Mouse (Mus musculus) heart, postnatal 14 days (tissue): ENCODE results near the gene Olfr339. TPM values are rescaled to one million over a fixed set of nuclear protein-coding genes. Genes with fewer than 3 reads are reported as not detected.
"Not testable (repeated sequence)": the region's sequence is repeated elsewhere in the genome, so short reads cannot be mapped to it uniquely, and the experiment has no call there.

Source experiments
- DNase-seq, 2 experiments: peaks; one replicate each; pipeline ENCODE4 v3.0.0; 2021 to 2022
- intact Hi-C: fragments of 180-260 bp; cut with DNase I; formaldehyde crosslinking; loops from one replicate; pipeline ENCODE4 v1.15.1; 2025
- long read RNA-seq, 2 experiments: library from polyadenylated mRNA; stranded (forward); transcript quantifications; one replicate each; pipeline ENCODE4 v2.0.0; 2021
- total RNA-seq, 2 experiments: library from RNA; stranded (reverse); gene quantifications; 2 replicates each; pipeline ENCODE4 v1.2.3; 2021

The Olfr339 gene
- not detected for total RNA-seq
- long read RNA-seq, experiment 1, result 0 reads
- long read RNA-seq, experiment 2, result 0 reads

DNA sequence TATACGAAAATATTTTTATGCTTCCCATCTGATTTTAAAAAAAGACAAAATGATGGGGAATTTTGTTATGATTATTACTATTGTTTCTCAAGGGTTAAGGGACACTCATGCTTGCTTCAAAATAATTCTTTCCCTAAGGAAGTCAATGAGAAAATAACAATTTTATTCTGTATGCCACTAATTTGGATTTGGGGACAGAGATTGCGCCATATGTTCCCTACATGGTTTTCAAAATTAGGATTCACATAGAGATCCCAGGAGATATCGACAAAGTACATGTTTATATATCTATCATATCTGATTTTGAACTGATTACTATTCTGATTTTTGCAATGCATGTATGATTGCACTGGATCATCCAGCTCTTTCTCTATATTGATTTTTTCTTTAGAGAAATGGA is at the start of gene Olfr339:
Gene Olfr339 (plus strand): TSS at position 301 of the 400 bp plus-strand sequence.
- DNase-seq, result no peak
- intact Hi-C loops, result no loop called here

- intact Hi-C loops, result no loop called here
- DNase-seq, result no peak
Measured at GRCm38 (mm10) chr2:36373219-36373618, 45.5 kb upstream of the Olfr339 start, which contains the start of gene Olfr338. Gene Olfr338, plus strand, starts transcription at chr2:36373519.

GRCm38 (mm10) chr2:36415174-36415573 is 3.6 kb upstream of the Olfr339 start:
- intact Hi-C loops, result not testable (repeated sequence)

DNA sequence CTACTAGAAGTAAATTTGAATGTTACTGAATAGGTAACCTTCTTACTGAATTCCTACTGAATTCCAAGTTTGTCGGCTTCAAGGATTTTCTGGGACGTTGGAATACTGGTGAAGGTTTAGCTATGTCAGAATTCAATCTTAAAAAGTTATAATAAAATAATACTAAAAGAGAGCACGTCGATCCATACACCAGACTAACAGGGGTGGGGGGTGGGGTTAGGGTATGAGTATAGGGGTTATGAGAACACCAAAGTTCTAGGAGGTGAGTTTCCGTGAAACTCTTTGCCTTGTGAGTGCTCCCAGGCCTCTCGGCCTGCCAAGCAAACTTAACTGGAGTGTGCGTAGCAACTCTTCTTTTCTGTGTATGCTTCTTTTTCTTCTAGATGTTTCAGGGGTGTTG is 3.2 kb upstream of the Olfr339 start:
- intact Hi-C loops, DNase-seq: not testable (repeated sequence)

More at GRCm38 (mm10) chr2:36415174-36415573, 3.6 kb upstream of the Olfr339 start:
- not testable (repeated sequence) for DNase-seq

DNA sequence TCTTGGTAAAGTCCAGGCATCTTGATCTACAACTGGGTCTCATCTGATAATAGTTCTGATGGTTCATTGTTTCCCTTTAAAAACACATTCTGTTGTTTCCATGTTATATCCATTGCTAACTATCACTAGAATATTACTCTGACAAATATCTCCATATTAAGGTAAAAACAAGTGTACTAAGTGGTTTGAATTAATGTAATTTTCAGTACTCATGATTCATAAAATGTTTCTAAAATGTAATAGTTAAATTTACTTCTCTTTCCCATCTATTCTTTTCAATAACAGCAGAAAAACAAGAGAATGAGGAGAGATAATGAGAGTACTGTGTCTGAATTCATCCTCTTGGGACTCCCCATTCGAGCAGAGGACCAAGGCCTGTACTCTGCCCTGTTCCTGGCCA is 33.5 kb downstream of the Olfr339 start, which contains the start of gene Olfr340:
Gene Olfr340 (plus strand): TSS at position 301 of the 400 bp plus-strand sequence.
- DNase-seq, result no peak
- intact Hi-C loops, result no loop called here

DNA sequence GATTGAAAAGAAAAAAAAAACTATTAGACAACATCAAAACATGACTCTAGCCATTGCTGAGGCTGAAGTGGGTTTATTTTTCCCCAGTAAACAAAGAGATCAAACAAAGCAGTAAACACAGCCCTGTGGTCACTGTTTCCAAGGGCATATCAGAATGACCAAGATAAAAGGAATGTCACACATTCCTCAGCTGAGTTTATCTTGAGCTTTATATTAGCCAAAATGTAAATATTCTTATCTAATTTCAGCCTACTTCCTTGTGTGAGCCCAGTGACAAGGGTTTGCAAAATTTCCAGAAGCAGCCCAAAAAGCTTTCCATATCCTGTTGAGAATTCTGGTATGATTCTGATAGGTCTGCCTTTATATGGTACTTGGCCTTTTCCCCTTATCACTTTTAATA is 54.9 kb downstream of the Olfr339 start:
- intact Hi-C loops, result no loop called here
- DNase-seq, result no peak

Other genes starting within 250 kb of the Olfr339 start
- 10 to 100 TPM; 19.0 to 21.4 TPM for gene Ptgs1, start 188.5 kb upstream of the Olfr339 start, total RNA-seq
- gene Olfr338, start 45.4 kb upstream of the Olfr339 start, total RNA-seq, result not detected
- not detected for gene Olfr340, start 33.6 kb downstream of the Olfr339 start, total RNA-seq
- not detected for gene Olfr341, start 63.5 kb downstream of the Olfr339 start, total RNA-seq
- not detected for gene Olfr342, start 106.1 kb downstream of the Olfr339 start, total RNA-seq
- under 1 TPM in 1 of 2 experiments, not detected in 1; 0.02 TPM for gene Olfr344, start 147.7 kb downstream of the Olfr339 start, total RNA-seq
- gene Olfr345, start 221.1 kb downstream of the Olfr339 start, total RNA-seq, result not detected